Mouse (Mus musculus) stomach, postnatal 0 days (tissue): ENCODE measurements at regions not wholly inside any gene's neighbourhood (a gene's known extent, or its start where the extent isn't known, plus 50 kb on each side); places are given as distances from the start of the nearest gene placed in this dataset.

Source experiments
- CTCF ChIP-seq: IDR thresholded peaks from 2 replicates; pipeline ENCODE4 v1.5.1; 2016; ENCODE audit warnings: antibody characterized with exemption, low read depth, mild to moderate bottlenecking, moderate library complexity
- EP300 ChIP-seq: optimal IDR thresholded peaks from 2 replicates; pipeline ENCODE3; 2016; ENCODE audit warnings: antibody characterized with exemption

DNA sequence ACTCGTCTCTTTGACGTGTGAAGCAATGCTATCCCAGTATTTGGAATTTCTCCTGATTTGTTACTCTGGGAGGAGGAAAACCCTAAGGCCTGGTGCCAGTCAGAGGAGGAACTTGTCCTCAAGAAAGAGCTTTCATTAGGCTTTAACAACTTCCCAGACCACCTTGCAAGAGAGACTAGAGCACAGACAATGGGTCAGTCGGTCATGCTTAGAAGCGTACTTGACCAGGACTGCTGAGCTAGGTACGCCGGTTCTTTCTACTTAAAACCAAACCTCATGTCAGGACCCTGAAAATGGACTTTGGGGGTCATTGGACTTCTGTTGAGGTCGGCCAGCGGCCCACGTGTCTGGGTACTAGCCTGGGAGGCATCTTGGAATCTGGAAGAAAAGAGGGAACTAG, 110.8 kb upstream of the Cdc42ep3 start:
- no peak for TF ChIP-seq CTCF
- TF ChIP-seq EP300 = no peak
